Mouse (Mus musculus): ENCODE measurements around the gene Sypl2.
"Not testable (repeated sequence)": the region's sequence is repeated elsewhere in the genome, so short reads cannot be mapped to it uniquely, and the experiment has no call there.

Gene Sypl2

GRCm38 (mm10) chr3:108226558-108227350, at the start of gene Sypl2:
Gene Sypl2 (minus strand): TSS chr3:108226648.
- DNase-seq (ENCODE audit: low read depth): no peak

GRCm38 (mm10) chr3:108259319-108259718, 32.9 kb upstream of the Sypl2 start:
- DNase-seq (ENCODE audit: low read depth): no peak

- DNase-seq (ENCODE audit: low read depth): no peak
Observed at GRCm38 (mm10) chr3:108257831-108258500, 31.5 kb upstream of the Sypl2 start.

GRCm38 (mm10) chr3:108256719-108257637, 30.5 kb upstream of the Sypl2 start, which contains the start of gene Psma5:
Gene Psma5 (plus strand): TSS chr3:108256926.
- DNase-seq (ENCODE audit: low read depth): peak; percentile 99

GRCm38 (mm10) chr3:108246857-108247256, 20.4 kb upstream of the Sypl2 start:
- no peak for DNase-seq (ENCODE audit: low read depth)

- DNase-seq (ENCODE audit: low read depth): no peak
Observed at GRCm38 (mm10) chr3:108241243-108241839, 14.9 kb upstream of the Sypl2 start.

- DNase-seq (ENCODE audit: low read depth): not testable (repeated sequence)
Observed at GRCm38 (mm10) chr3:108237474-108238102, 11.1 kb upstream of the Sypl2 start.

GRCm38 (mm10) chr3:108231646-108232045, 5.2 kb upstream of the Sypl2 start:
- DNase-seq (ENCODE audit: low read depth): no peak

GRCm38 (mm10) chr3:108227521-108227920, 1.1 kb upstream of the Sypl2 start:
- DNase-seq (ENCODE audit: low read depth): no peak

- DNase-seq (ENCODE audit: low read depth): no peak
Observed at GRCm38 (mm10) chr3:108225711-108226557, 514 bp downstream of the Sypl2 start.

GRCm38 (mm10) chr3:108220661-108221060, 5.8 kb downstream of the Sypl2 start:
- DNase-seq (ENCODE audit: low read depth): no peak

GRCm38 (mm10) chr3:108214734-108215133, 11.7 kb downstream of the Sypl2 start:
- DNase-seq (ENCODE audit: low read depth): peak; percentile 32

- DNase-seq (ENCODE audit: low read depth): no peak
Observed at GRCm38 (mm10) chr3:108212406-108212805, 14.0 kb downstream of the Sypl2 start.

- no peak for DNase-seq (ENCODE audit: low read depth)
Observed at GRCm38 (mm10) chr3:108211845-108212244, 14.6 kb downstream of the Sypl2 start.

- DNase-seq (ENCODE audit: low read depth): peak; percentile 20
Observed at GRCm38 (mm10) chr3:108210771-108211139, 15.7 kb downstream of the Sypl2 start, which contains the start of gene Atxn7l2. Gene Atxn7l2 (minus strand): TSS chr3:108210934.

- DNase-seq (ENCODE audit: low read depth): peak; percentile 90
Observed at GRCm38 (mm10) chr3:108209946-108210770, 16.3 kb downstream of the Sypl2 start.

GRCm38 (mm10) chr3:108209536-108209935, 16.9 kb downstream of the Sypl2 start:
- no peak for DNase-seq (ENCODE audit: low read depth)

- DNase-seq (ENCODE audit: low read depth): no peak
Observed at GRCm38 (mm10) chr3:108209001-108209400, 17.4 kb downstream of the Sypl2 start.

GRCm38 (mm10) chr3:108206731-108207375, 19.6 kb downstream of the Sypl2 start:
- DNase-seq (ENCODE audit: low read depth): no peak

Data from c-Kit-positive CD71-positive TER-119-negative erythroid progenitor cells, embryonic 14.5 days (primary cell).